Mouse (Mus musculus) MEL (cell line): ENCODE measurements at regions not wholly inside any gene's neighbourhood (a gene's known extent, or its start where the extent isn't known, plus 50 kb on each side); places are given as distances from the start of the nearest gene placed in this dataset.

Source experiments
- CHD1 ChIP-seq: IDR thresholded peaks from 2 replicates; pipeline ENCODE4 v1.6.1; 2012; ENCODE audit warnings: low read depth, mild to moderate bottlenecking, inconsistent platforms, low read length, improper control_type of control experiment
- CTCF ChIP-seq, 3 experiments: IDR thresholded peaks in 2 of 3; conservative IDR thresholded peaks in 1 of 3; 2 replicates each; pipeline ENCODE4 v1.5.1; 2011 to 2012; ENCODE audit warnings: low read length in 3 of 3, low read depth in 2 of 3, mild to moderate bottlenecking in 2 of 3, improper control_type of control experiment in 1 of 3, inconsistent platforms in 1 of 3, mixed read lengths in 1 of 3, moderate library complexity in 1 of 3; ENCODE audit not compliant: control insufficient read depth in 1 of 3, insufficient read depth in 1 of 3, poor library complexity in 1 of 3, severe bottlenecking in 1 of 3
- GABPA ChIP-seq: IDR thresholded peaks from 2 replicates; pipeline ENCODE4 v1.6.1; 2012; ENCODE audit warnings: low read depth, mild to moderate bottlenecking, inconsistent platforms, low read length, improper control_type of control experiment, moderate library complexity
- GATA1 ChIP-seq: IDR thresholded peaks from 2 replicates; pipeline ENCODE4 v1.6.1; 2011; ENCODE audit warnings: low read depth, low read length, improper control_type of control experiment
- HCFC1 ChIP-seq: IDR thresholded peaks from 2 replicates; pipeline ENCODE4 v1.6.1; 2012; ENCODE audit warnings: low read depth, mild to moderate bottlenecking, inconsistent platforms, low read length, improper control_type of control experiment, moderate library complexity
- MAX ChIP-seq: IDR thresholded peaks from 2 replicates; pipeline ENCODE4 v1.6.1; 2011; ENCODE audit warnings: low read length, improper control_type of control experiment
- MEF2A ChIP-seq: IDR thresholded peaks from 2 replicates; pipeline ENCODE4 v1.6.1; 2014; ENCODE audit warnings: low read depth, mild to moderate bottlenecking, inconsistent platforms, low read length, improper control_type of control experiment; ENCODE audit not compliant: poor library complexity, insufficient replicate concordance, severe bottlenecking; ENCODE audit errors: extremely low read depth
- POLR2A ChIP-seq, 2 experiments: IDR thresholded peaks; 2 replicates each; pipeline ENCODE4 v1.6.1; 2011 to 2012; ENCODE audit warnings: low read length in 2 of 2, mild to moderate bottlenecking in 2 of 2, control low read depth in 1 of 2, improper control_type of control experiment in 1 of 2, low read depth in 1 of 2, moderate library complexity in 1 of 2; ENCODE audit not compliant: control insufficient read depth in 1 of 2, insufficient read depth in 1 of 2, poor library complexity in 1 of 2
- POLR2AphosphoS2 ChIP-seq: IDR thresholded peaks from 2 replicates; pipeline ENCODE4 v1.6.1; 2011; ENCODE audit warnings: low read length, improper control_type of control experiment
- USF2 ChIP-seq, 2 experiments: IDR thresholded peaks; 2 replicates each; pipeline ENCODE4 v1.6.1; 2011 to 2012; ENCODE audit warnings: improper control_type of control experiment in 2 of 2, low read length in 2 of 2, borderline replicate concordance in 1 of 2, inconsistent platforms in 1 of 2, low read depth in 1 of 2, mild to moderate bottlenecking in 1 of 2; ENCODE audit not compliant: insufficient read depth in 1 of 2
- ZC3H11A ChIP-seq: IDR thresholded peaks from 2 replicates; pipeline ENCODE4 v1.6.1; 2012; ENCODE audit warnings: low read depth, mild to moderate bottlenecking, inconsistent platforms, low read length, improper control_type of control experiment

DNA sequence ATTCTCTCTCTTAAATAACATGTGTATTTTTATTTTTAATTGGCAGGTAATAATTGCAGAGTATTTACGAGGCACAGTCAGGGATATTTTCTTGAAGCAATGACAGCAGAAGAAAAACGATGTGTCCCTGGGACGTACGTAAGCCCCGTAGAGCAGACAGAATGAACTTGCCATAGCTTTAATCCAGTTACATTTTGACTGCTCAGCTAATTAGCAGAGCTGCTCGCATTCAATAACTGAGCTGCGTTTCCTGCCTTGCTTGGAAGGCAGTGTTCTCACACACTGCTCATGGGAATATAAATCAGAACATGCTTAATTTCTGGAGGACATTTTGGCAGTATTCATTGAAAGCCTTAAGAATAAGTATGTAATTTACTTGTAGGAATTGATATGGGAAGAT lies 78.6 kb upstream of the Auts2 start:
- TF ChIP-seq CHD1: no peak
- TF ChIP-seq CTCF (IDR thresholded peaks at IDR 0.05 in 2 of 3, conservative IDR thresholded peaks at IDR 0.05 in 1 of 3; ENCODE audit: control insufficient read depth in 1 of 3, insufficient read depth in 1 of 3, low read depth in 2 of 3, low read length in 3 of 3, poor library complexity in 1 of 3, severe bottlenecking in 1 of 3): no peak
- TF ChIP-seq HCFC1: no peak
- TF ChIP-seq POLR2A (IDR thresholded peaks at IDR 0.05; ENCODE audit: control insufficient read depth in 1 of 2, insufficient read depth in 1 of 2, low read depth in 1 of 2, low read length in 2 of 2, poor library complexity in 1 of 2): no peak
- no peak for TF ChIP-seq MEF2A
- TF ChIP-seq USF2 (IDR thresholded peaks at IDR 0.05; ENCODE audit: borderline replicate concordance in 1 of 2, insufficient read depth in 1 of 2, low read depth in 1 of 2, low read length in 2 of 2): no peak
- no peak for TF ChIP-seq GATA1
- TF ChIP-seq ZC3H11A: no peak
- no peak for TF ChIP-seq POLR2AphosphoS2
- no peak for TF ChIP-seq GABPA
- TF ChIP-seq MAX: no peak
